20 mouse cellular contexts compared by ENCODE assay signal in the genomic region with DNA sequence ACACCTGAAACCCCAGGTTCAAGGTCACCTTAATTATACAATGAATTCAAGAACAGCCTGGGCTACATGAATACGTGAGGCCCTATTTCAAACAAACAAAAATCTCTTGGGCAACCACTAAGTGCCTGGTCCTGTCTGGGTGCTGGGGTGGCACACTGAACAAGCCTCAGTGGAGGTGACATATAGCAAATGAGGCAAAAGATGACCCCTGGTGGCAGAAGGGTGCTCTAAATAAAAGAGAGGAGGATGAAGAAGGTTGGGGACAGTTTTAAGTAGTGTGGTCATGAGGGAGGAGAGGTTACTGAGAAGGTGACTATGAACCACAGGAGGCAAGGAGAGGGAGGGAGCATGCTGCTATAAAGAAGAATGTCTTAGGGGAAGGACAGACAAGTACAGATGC. TPM values are rescaled to one million over a fixed set of nuclear protein-coding genes. Genes with fewer than 3 reads are reported as not detected.
DNase-seq lines count a peak whose midpoint lies in the region; TF ChIP-seq lines count a peak whose summit lies in the region.
"Had no signal": no experiment of that assay in that cellular context is flagged by ENCODE, and none has a peak within 500 bp of the region (broad histone marks: within the 10 kb centered on the region; RNA-seq: fewer than 3 reads in every experiment).

No protein-coding gene starts in this region.

- H3K4me1 ChIP-seq in thymus, adult 2 months (replicated peaks; ENCODE audit: control insufficient read depth, insufficient read depth, low read length): no peaks in the 10 kb centered on the region

- 93% methylated on average over 1 of the region's 1 CpGs for WGBS in thymus, adult 2 months

- H3K36me3 ChIP-seq in thymus, adult 2 months (ENCODE audit: control insufficient read depth, insufficient read depth, low read length): no peaks in the 10 kb centered on the region
- H3K36me3 ChIP-seq: G1E; heart, embryonic 13.5 days; kidney, embryonic 15.5 days; lung, embryonic 15.5 days; midbrain, embryonic 12.5 days; neural tube, embryonic 15.5 days had no signal

- DNase-seq in gastrocnemius, adult 2 months: peak; percentile 12
- no peak for DNase-seq in gastrocnemius, adult 8-10 months (ENCODE audit: low spot score in 2 of 2)
- no peak for DNase-seq in left cerebral cortex, adult 2 months (ENCODE audit: extremely low spot score in 1 of 2, low spot score in 2 of 2)
- DNase-seq in left cerebral cortex, postnatal 4 days: no peak
- DNase-seq in thymus, postnatal 14 days: peak; percentile 18
- DNase-seq in thymus, adult 2 months: no peak
- no peak for DNase-seq in T-cell, adult 2 months (ENCODE audit: low spot score)
- no peak for DNase-seq in kidney, adult 8-10 months
- DNase-seq: B cell, adult 2 months; cerebellum, adult 9-11 months; heart, postnatal 4 days; liver; right cerebral cortex, postnatal 4 days had no signal

- intact Hi-C loops in gastrocnemius, adult 2 months (cut with DNase I): loop anchor here (5.0 kb wide), 1 partner anchor 74 kb away; no protein-coding TSS in a partner anchor
- intact Hi-C loops in left cerebral cortex, adult 2 months (cut with DNase I): no loop called here
- intact Hi-C loops in left cerebral cortex, postnatal 4 days (cut with DNase I): no loop called here

- no peaks in the 10 kb centered on the region for H3K27me3 ChIP-seq in thymus, adult 2 months (ENCODE audit: control insufficient read depth, insufficient read depth, low read length)
- H3K27me3 ChIP-seq: heart, embryonic 13.5 days; kidney, embryonic 15.5 days; lung, embryonic 15.5 days; midbrain, embryonic 12.5 days; neural tube, embryonic 15.5 days had no signal

- H3K4me3 ChIP-seq in gastrocnemius, adult 2 months: no peak overlapping the region
- H3K4me3 ChIP-seq in left cerebral cortex, adult 2 months: no peak overlapping the region
- no peak overlapping the region for H3K4me3 ChIP-seq in thymus, adult 2 months (ENCODE audit: control insufficient read depth, insufficient read depth, low read length)
- H3K4me3 ChIP-seq: heart, embryonic 13.5 days; kidney, embryonic 15.5 days; lung, embryonic 15.5 days; midbrain, embryonic 12.5 days; myocyte; neural tube, embryonic 15.5 days had no signal

- no peak for TF ChIP-seq POLR2A in thymus, adult 2 months (IDR thresholded peaks at IDR 0.05; ENCODE audit: control insufficient read depth, extremely low read depth, insufficient read depth, low read length, poor library complexity)

- no peak overlapping the region for H3K27ac ChIP-seq in gastrocnemius, adult 2 months
- H3K27ac ChIP-seq in left cerebral cortex, adult 2 months: no peak overlapping the region
- H3K27ac ChIP-seq in thymus, adult 2 months (ENCODE audit: control insufficient read depth, insufficient read depth, low read length): no peak overlapping the region
- H3K27ac ChIP-seq: heart, embryonic 13.5 days; kidney, embryonic 15.5 days; lung, embryonic 15.5 days; midbrain, embryonic 12.5 days; neural tube, embryonic 15.5 days had no signal

- TF ChIP-seq CTCF in gastrocnemius, adult 2 months (IDR thresholded peaks at IDR 0.05): peak; percentile 41
- TF ChIP-seq CTCF in left cerebral cortex, adult 2 months (IDR thresholded peaks at IDR 0.05): peak; percentile 11
- no peak for TF ChIP-seq CTCF in thymus, adult 2 months (IDR thresholded peaks at IDR 0.05; ENCODE audit: borderline replicate concordance, control insufficient read depth, extremely low read depth, insufficient read depth, low read length, poor library complexity)

RNA-seq across cellular contexts. Expression of a gene that starts 37.8 kb away (rescaled TPM):
- total RNA-seq in gastrocnemius, adult 2 months (2021): 1 to 10 TPM; 4.9 to 7.5 TPM
- 1 to 10 TPM; 3.0 to 5.0 (median 4.2) TPM for total RNA-seq in gastrocnemius, adult 8-10 months (2022)
- total RNA-seq in left cerebral cortex, adult 2 months (2021): 1 to 10 TPM; 2.9 to 3.8 TPM
- 1 to 10 TPM; 4.1 to 5.3 TPM for total RNA-seq in left cerebral cortex, postnatal 4 days (2021)
- polyA plus RNA-seq in thymus, adult 2 months (2012; rRNA removed): 6.0 and 7.8 TPM in 2 replicates
- polyA plus RNA-seq: G1E had no signal

Comparison
In these comparisons a context has a peak if more than half of its experiments do, and no peak if none do; other contexts are left out.
1. DNase-seq: peak in gastrocnemius, adult 2 months (single experiment) and thymus, postnatal 14 days (single experiment); none in gastrocnemius, adult 8-10 months (0 of 2), left cerebral cortex, adult 2 months (0 of 2), left cerebral cortex, postnatal 4 days (single experiment), thymus, adult 2 months (single experiment), T-cell, adult 2 months (single experiment) and kidney, adult 8-10 months (0 of 2).